Mouse (Mus musculus) testis, adult 2 months (tissue): Measurements from ENCODE around the gene Rad51b. TPM values are rescaled to one million over a fixed set of nuclear protein-coding genes. Genes with fewer than 3 reads are reported as not detected.

Source experiments
- H3K27ac ChIP-seq: fragments of 200-500 bp; 2 replicates; pipeline ENCODE4 v1.5.1; 2012; ENCODE audit warnings: low read depth, low read length; ENCODE audit not compliant: control insufficient read depth, insufficient read depth
- H3K27me3 ChIP-seq: fragments of 200-500 bp; 2 replicates; pipeline ENCODE4 v1.6.1; 2012; ENCODE audit warnings: mild to moderate bottlenecking, low read length, moderate library complexity; ENCODE audit not compliant: control insufficient read depth, insufficient read depth
- H3K36me3 ChIP-seq: fragments of 200-500 bp; 2 replicates; pipeline ENCODE4 v1.6.1; 2012; ENCODE audit warnings: mild to moderate bottlenecking, low read length; ENCODE audit not compliant: control insufficient read depth, insufficient read depth
- H3K4me1 ChIP-seq: fragments of 200-500 bp; 2 replicates; pipeline ENCODE4 v1.6.1; 2012; ENCODE audit warnings: low read length; ENCODE audit not compliant: control insufficient read depth, insufficient read depth
- H3K4me3 ChIP-seq: fragments of 200-500 bp; 2 replicates; pipeline ENCODE4 v1.5.1; 2012; ENCODE audit warnings: low read depth, mild to moderate bottlenecking, low read length, moderate library complexity, mixed read lengths; ENCODE audit not compliant: control insufficient read depth
- CTCF ChIP-seq: fragments of 200-500 bp; IDR thresholded peaks from 2 replicates; pipeline ENCODE4 v1.5.1; 2012; ENCODE audit warnings: low read depth, mild to moderate bottlenecking, inconsistent platforms, low read length, moderate library complexity; ENCODE audit not compliant: control insufficient read depth, insufficient read depth, insufficient replicate concordance
- POLR2A ChIP-seq: fragments of 200-500 bp; IDR thresholded peaks from 2 replicates; pipeline ENCODE4 v1.6.1; 2012; ENCODE audit warnings: low read depth, mild to moderate bottlenecking, inconsistent platforms, low read length, moderate library complexity; ENCODE audit not compliant: control insufficient read depth
- polyA plus RNA-seq: library from polyadenylated mRNA; depleted of rRNA; stranded (reverse); fragments of >200 nt; gene quantifications from 2 replicates; pipeline ENCODE4 v1.2.3, GENCODE M21; 2012

Rad51b gene
- polyA plus RNA-seq, 1 experiment: 2.7 TPM

DNA sequence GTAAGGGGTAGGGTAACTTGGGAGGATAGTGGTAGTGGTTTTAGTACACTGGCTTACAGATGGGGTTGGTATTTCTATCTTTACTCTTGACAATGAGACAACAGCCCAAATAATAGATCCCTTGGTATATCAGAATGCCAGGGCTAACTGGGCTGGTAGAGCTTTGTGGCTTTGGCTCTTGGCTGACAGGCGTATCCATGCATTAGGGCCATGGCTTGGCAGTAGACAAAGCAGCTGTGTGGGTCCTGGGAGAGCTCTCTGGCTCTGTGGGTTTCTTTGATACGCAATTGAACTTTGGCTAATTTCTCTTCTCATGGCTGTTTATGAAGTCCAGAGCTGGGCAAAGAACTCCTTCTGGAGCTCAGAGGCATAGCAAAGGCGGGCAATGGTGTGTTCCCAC is 488.6 kb downstream of the Rad51b start:
- Histone ChIP-seq H3K27me3 (no peaks in the 10 kb centered on the region), H3K4me3 (no peak overlapping the region), H3K36me3 (no peaks in the 10 kb centered on the region), H3K4me1 (no peaks in the 10 kb centered on the region), H3K27ac (no peak overlapping the region)
- TF ChIP-seq POLR2A (no peak), CTCF (no peak)

GRCm38 (mm10) chr12:79787538-79787937 is 490.5 kb downstream of the Rad51b start:
- H3K36me3 ChIP-seq: no peaks in the 10 kb centered on the region
- no peak overlapping the region for H3K4me3 ChIP-seq
- no peak overlapping the region for H3K27ac ChIP-seq
- H3K27me3 ChIP-seq: no peaks in the 10 kb centered on the region
- no peaks in the 10 kb centered on the region for H3K4me1 ChIP-seq
- TF ChIP-seq CTCF (no peak), POLR2A (no peak)

DNA sequence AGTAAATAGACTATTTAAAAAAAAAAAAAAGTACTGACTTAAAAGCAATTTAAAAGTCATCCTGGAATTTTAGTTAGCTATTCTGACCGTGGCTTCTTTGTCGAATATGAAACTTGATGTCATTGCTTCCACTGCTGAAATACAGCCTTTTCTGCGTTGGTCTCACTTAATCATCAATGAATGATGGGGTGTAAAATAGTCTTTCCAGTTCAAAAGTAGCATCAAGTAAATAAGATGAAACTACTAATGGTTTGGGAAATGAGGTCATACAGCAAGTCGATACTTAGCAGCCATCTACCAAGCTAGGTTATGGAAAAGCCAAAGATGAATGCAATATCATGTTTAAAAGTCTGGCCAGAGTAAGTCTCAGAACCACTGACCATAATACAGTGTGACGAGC is 491.3 kb downstream of the Rad51b start:
- Histone ChIP-seq H3K4me3 (no peak overlapping the region), H3K27ac (no peak overlapping the region), H3K4me1 (no peaks in the 10 kb centered on the region), H3K36me3 (no peaks in the 10 kb centered on the region), H3K27me3 (no peaks in the 10 kb centered on the region)
- no peak for TF ChIP-seq POLR2A
- no peak for TF ChIP-seq CTCF

- Histone ChIP-seq H3K4me3 (no peak overlapping the region), H3K27me3 (no peaks in the 10 kb centered on the region), H3K27ac (no peak overlapping the region), H3K4me1 (no peaks in the 10 kb centered on the region), H3K36me3 (no peaks in the 10 kb centered on the region)
- TF ChIP-seq POLR2A: no peak
- no peak for TF ChIP-seq CTCF
Measured at GRCm38 (mm10) chr12:79789481-79789880, 492.4 kb downstream of the Rad51b start.

GRCm38 (mm10) chr12:79793382-79793781 is 496.3 kb downstream of the Rad51b start:
- H3K36me3 ChIP-seq: no peaks in the 10 kb centered on the region
- no peak overlapping the region for H3K4me3 ChIP-seq
- no peak overlapping the region for H3K27ac ChIP-seq
- H3K4me1 ChIP-seq: no peaks in the 10 kb centered on the region
- H3K27me3 ChIP-seq: no peaks in the 10 kb centered on the region
- TF ChIP-seq POLR2A (no peak), CTCF (no peak)

- Histone ChIP-seq H3K27ac (no peak overlapping the region), H3K27me3 (no peaks in the 10 kb centered on the region), H3K4me3 (no peak overlapping the region), H3K36me3 (no peaks in the 10 kb centered on the region), H3K4me1 (no peaks in the 10 kb centered on the region)
- TF ChIP-seq CTCF (no peak), POLR2A (no peak)
Measured at GRCm38 (mm10) chr12:79794802-79795201, 497.7 kb downstream of the Rad51b start.

- no peaks in the 10 kb centered on the region for H3K27me3 ChIP-seq
- TF ChIP-seq POLR2A (no peak), CTCF (no peak)
- H3K27ac ChIP-seq: no peak overlapping the region
- no peaks in the 10 kb centered on the region for H3K4me1 ChIP-seq
- H3K36me3 ChIP-seq: no peaks in the 10 kb centered on the region
- no peak overlapping the region for H3K4me3 ChIP-seq
Measured at GRCm38 (mm10) chr12:79796260-79796659, 499.2 kb downstream of the Rad51b start.
